Mouse (Mus musculus) left cerebral cortex, postnatal 25 days (tissue): Measurements from ENCODE around the gene Krtap5-3. TPM values are rescaled to one million over a fixed set of nuclear protein-coding genes. Genes with fewer than 3 reads are reported as not detected.

Experiments used
- DNase-seq, 2 experiments: peaks; one replicate each; pipeline ENCODE4 v3.0.0; 2022; ENCODE audit warnings: low spot score in 2 of 2, mixed read lengths in 1 of 2
- intact Hi-C: fragments of 180-260 bp; cut with DNase I; formaldehyde crosslinking; loops from one replicate; pipeline ENCODE4 v1.15.1; 2025
- total RNA-seq, 2 experiments: library from RNA; stranded (reverse); gene quantifications; 2 replicates each; pipeline ENCODE4 v1.2.3; 2021

Krtap5-3 gene
- total RNA-seq, 2 experiments from 2014 or later, result not detected

DNA sequence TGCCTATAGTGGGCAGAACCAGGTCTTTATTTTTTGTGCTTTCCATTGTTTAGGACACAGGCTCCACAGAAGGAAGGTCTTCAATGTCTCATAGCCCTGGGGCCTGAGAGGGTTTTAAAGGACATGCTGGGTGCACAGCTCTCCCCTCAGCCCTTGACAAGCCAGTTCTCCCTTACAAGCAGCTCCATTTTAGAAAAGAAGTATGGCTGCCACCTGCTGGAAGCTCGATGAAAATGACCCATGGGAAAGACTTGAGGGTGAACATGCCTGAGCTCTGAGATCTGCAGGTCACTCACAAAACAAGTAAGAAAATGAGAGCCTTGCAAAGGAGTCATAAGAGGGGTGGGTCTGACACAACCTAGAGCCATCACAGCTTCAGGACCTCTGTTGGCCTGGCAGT lies 48.7 kb downstream of the Krtap5-3 start:
- intact Hi-C loops, result loop anchor here (2.0 to 10.0 kb wide), 2 partner anchors 103 to 235 kb away; no protein-coding TSS in a partner anchor
- DNase-seq, result peak; percentile 14 to 50

Other genes starting within 250 kb of the Krtap5-3 start
- 10 to 100 TPM; 33.7 to 37.8 TPM for gene Mob2, start 140.3 kb upstream of the Krtap5-3 start, total RNA-seq
- gene Dusp8, start 105.5 kb upstream of the Krtap5-3 start, total RNA-seq, result 100 to 1,000 TPM; 152 TPM
- not detected for gene Gm45618, start 80.6 kb upstream of the Krtap5-3 start, total RNA-seq
- not detected for gene Gm39115, start 65.3 kb upstream of the Krtap5-3 start, total RNA-seq
- not detected for gene Gm45337, start 56.8 kb upstream of the Krtap5-3 start, total RNA-seq
- not detected for gene Gm29735, start 44.3 kb upstream of the Krtap5-3 start, total RNA-seq
- not detected for gene Gm4553, start 35.6 kb upstream of the Krtap5-3 start, total RNA-seq
- gene Krtap5-2, start 25.4 kb upstream of the Krtap5-3 start, total RNA-seq, result not detected
- not detected for gene Gm10153, start 11.0 kb upstream of the Krtap5-3 start, total RNA-seq
- not detected for gene Gm7579, start 10.5 kb downstream of the Krtap5-3 start, total RNA-seq
- not detected for gene Krtap5-5, start 28.6 kb downstream of the Krtap5-3 start, total RNA-seq
- gene Gm40460, start 39.7 kb downstream of the Krtap5-3 start, total RNA-seq, result not detected
- not detected for gene Gm2431, start 57.0 kb downstream of the Krtap5-3 start, total RNA-seq
- not detected for gene Gm4559, start 73.0 kb downstream of the Krtap5-3 start, total RNA-seq
- not detected for gene Krtap5-1, start 95.8 kb downstream of the Krtap5-3 start, total RNA-seq
- not detected for gene Krtap5-4, start 102.2 kb downstream of the Krtap5-3 start, total RNA-seq
- gene Ifitm10, start 172.4 kb downstream of the Krtap5-3 start, total RNA-seq, result 10 to 100 TPM; 26.4 to 28.8 TPM
- gene Gm49369, start 181.3 kb downstream of the Krtap5-3 start, total RNA-seq, result 1 to 10 TPM in 1 of 2 experiments, under 1 TPM in 1; 0.57 to 6.8 TPM
- gene Ctsd, start 186.7 kb downstream of the Krtap5-3 start, total RNA-seq, result 100 to 1,000 TPM; 318 to 337 TPM
- not detected for gene Syt8, start 233.5 kb downstream of the Krtap5-3 start, total RNA-seq
- gene Tnni2, start 240.4 kb downstream of the Krtap5-3 start, total RNA-seq, result not detected